Mouse (Mus musculus): ENCODE data around the gene Cldn15. TPM values are rescaled to one million over a fixed set of nuclear protein-coding genes. Genes with fewer than 3 reads are reported as not detected.

Cldn15 gene
- polyA plus RNA-seq (2015; fragmentation: Nextera tagmentation; extraction: Ambion mirVana) = 2.3 and 3.0 TPM in 2 replicates

- no peaks in the 10 kb centered on the region for H3K9me3 ChIP-seq (replicated peaks)
- 50% methylated on average over 6 of the region's 6 CpGs for WGBS (ENCODE audit: insufficient replicate concordance)
- peaks cover 54% of the 10 kb centered on the region for H3K4me1 ChIP-seq (replicated peaks)
- peak within 1 kb of the TSS; percentile 61 for H3K4me2 ChIP-seq
- H3K27ac ChIP-seq = peak within 1 kb of the TSS; percentile 94
- H3K27me3 ChIP-seq = no peaks in the 10 kb centered on the region
- H3K36me3 ChIP-seq = peaks cover 41% of the 10 kb centered on the region
- H3K9ac ChIP-seq = peak within 1 kb of the TSS; percentile 67
- DNase-seq (no peak), ATAC-seq (ENCODE audit: low read depth) (no peak)
- H3K4me3 ChIP-seq (replicated peaks) = peak within 1 kb of the TSS; percentile 21
These were observed at the start of gene Cldn15 for GRCm38 (mm10) chr5:136966331-136966730. TSS of gene Cldn15 (plus strand) at chr5:136966616.

- Histone ChIP-seq H3K4me3 (replicated peaks) (no peak overlapping the region), H3K27ac (no peak overlapping the region), H3K27me3 (no peaks in the 10 kb centered on the region), H3K9me3 (replicated peaks) (no peaks in the 10 kb centered on the region), H3K36me3 (no peaks in the 10 kb centered on the region), H3K4me2 (no peak overlapping the region), H3K4me1 (replicated peaks) (peaks cover 20% of the 10 kb centered on the region), H3K9ac (no peak overlapping the region)
- no peak for ATAC-seq (ENCODE audit: low read depth)
- DNase-seq = no peak
- WGBS (ENCODE audit: insufficient replicate concordance) = 86% methylated on average over 8 of the region's 8 CpGs
These were observed 48.7 kb upstream of the Cldn15 start for GRCm38 (mm10) chr5:136917613-136918242.

GRCm38 (mm10) chr5:136918655-136919472, 47.6 kb upstream of the Cldn15 start:
- peaks cover 24% of the 10 kb centered on the region for H3K4me1 ChIP-seq (replicated peaks)
- 3% methylated on average over 38 of the region's 38 CpGs for WGBS (ENCODE audit: insufficient replicate concordance)
- DNase-seq (peak; percentile 71), ATAC-seq (ENCODE audit: low read depth) (peak; percentile 89)
- H3K27ac ChIP-seq = peak overlapping the region; percentile 47; the same call in 1 of the 2 replicates
- H3K27me3 ChIP-seq = no peaks in the 10 kb centered on the region
- H3K4me3 ChIP-seq (replicated peaks) = peak overlapping the region; percentile 66
- H3K36me3 ChIP-seq = no peaks in the 10 kb centered on the region
- H3K9me3 ChIP-seq (replicated peaks) = no peaks in the 10 kb centered on the region
- peak overlapping the region; percentile 87 for H3K4me2 ChIP-seq
- peak overlapping the region; percentile 73 for H3K9ac ChIP-seq

- H3K9me3 ChIP-seq (replicated peaks) = no peaks in the 10 kb centered on the region
- H3K4me1 ChIP-seq (replicated peaks) = peaks cover 24% of the 10 kb centered on the region
- ATAC-seq (ENCODE audit: low read depth) (no peak), DNase-seq (no peak)
- 18% methylated on average over 17 of the region's 18 CpGs for WGBS (ENCODE audit: insufficient replicate concordance)
- H3K4me2 ChIP-seq = peak overlapping the region; percentile 87
- peak overlapping the region; percentile 66 for H3K4me3 ChIP-seq (replicated peaks)
- H3K27me3 ChIP-seq = no peaks in the 10 kb centered on the region
- H3K36me3 ChIP-seq = no peaks in the 10 kb centered on the region; the same call in 1 of the 2 replicates
- H3K27ac ChIP-seq = peak overlapping the region; percentile 47; the same call in 1 of the 2 replicates
- peak overlapping the region; percentile 73 for H3K9ac ChIP-seq
These were observed 46.7 kb upstream of the Cldn15 start for GRCm38 (mm10) chr5:136919546-136920301.

- H3K4me2 ChIP-seq = no peak overlapping the region
- no peak overlapping the region for H3K9ac ChIP-seq
- 70% methylated on average over 9 of the region's 9 CpGs for WGBS (ENCODE audit: insufficient replicate concordance)
- no peak overlapping the region for H3K4me3 ChIP-seq (replicated peaks)
- no peaks in the 10 kb centered on the region for H3K9me3 ChIP-seq (replicated peaks)
- H3K4me1 ChIP-seq (replicated peaks) = peaks cover 24% of the 10 kb centered on the region
- H3K27me3 ChIP-seq = no peaks in the 10 kb centered on the region
- DNase-seq (no peak), ATAC-seq (ENCODE audit: low read depth) (no peak)
- H3K36me3 ChIP-seq = peaks cover 5% of the 10 kb centered on the region; the same call in 1 of the 2 replicates
- no peak overlapping the region for H3K27ac ChIP-seq
These were observed 43.6 kb upstream of the Cldn15 start for GRCm38 (mm10) chr5:136922830-136923229.

- no peak overlapping the region for H3K9ac ChIP-seq
- ATAC-seq (ENCODE audit: low read depth) (no peak), DNase-seq (no peak)
- H3K4me3 ChIP-seq (replicated peaks) = no peak overlapping the region
- no peak overlapping the region for H3K27ac ChIP-seq
- 57% methylated on average over 7 of the region's 7 CpGs for WGBS (ENCODE audit: insufficient replicate concordance)
- no peaks in the 10 kb centered on the region for H3K27me3 ChIP-seq
- no peak overlapping the region for H3K4me2 ChIP-seq
- peaks cover 5% of the 10 kb centered on the region; the same call in 1 of the 2 replicates for H3K36me3 ChIP-seq
- H3K9me3 ChIP-seq (replicated peaks) = no peaks in the 10 kb centered on the region
- peaks cover 24% of the 10 kb centered on the region for H3K4me1 ChIP-seq (replicated peaks)
These were observed 42.5 kb upstream of the Cldn15 start for GRCm38 (mm10) chr5:136923751-136924478.

GRCm38 (mm10) chr5:136929073-136929472, 37.3 kb upstream of the Cldn15 start:
- WGBS (ENCODE audit: insufficient replicate concordance) = 17% methylated on average over 4 of the region's 4 CpGs
- Histone ChIP-seq H3K27me3 (no peaks in the 10 kb centered on the region), H3K4me3 (replicated peaks) (no peak overlapping the region), H3K4me1 (replicated peaks) (0 out of 2 replicates have a peak, but pooled peaks cover 3% of the 10 kb centered on the region), H3K36me3 (peaks cover 5% of the 10 kb centered on the region; the same call in 1 of the 2 replicates), H3K9ac (no peak overlapping the region), H3K4me2 (no peak overlapping the region), H3K9me3 (replicated peaks) (no peaks in the 10 kb centered on the region), H3K27ac (no peak overlapping the region)
- ATAC-seq (ENCODE audit: low read depth) (peak; percentile 61), DNase-seq (peak; percentile 65)

- no peak overlapping the region for H3K9ac ChIP-seq
- no peaks in the 10 kb centered on the region for H3K27me3 ChIP-seq
- no peaks in the 10 kb centered on the region for H3K36me3 ChIP-seq
- H3K27ac ChIP-seq = no peak overlapping the region
- no peak overlapping the region for H3K4me2 ChIP-seq
- no peak overlapping the region for H3K4me3 ChIP-seq (replicated peaks)
- 0 out of 2 replicates have a peak, but pooled peaks cover 3% of the 10 kb centered on the region for H3K4me1 ChIP-seq (replicated peaks)
- DNase-seq (no peak), ATAC-seq (ENCODE audit: low read depth) (no peak)
- no peaks in the 10 kb centered on the region for H3K9me3 ChIP-seq (replicated peaks)
- WGBS (ENCODE audit: insufficient replicate concordance) = 81% methylated on average over 14 of the region's 14 CpGs
These were observed 34.5 kb upstream of the Cldn15 start for GRCm38 (mm10) chr5:136931896-136932295.

GRCm38 (mm10) chr5:136932956-136933355, 33.5 kb upstream of the Cldn15 start:
- Histone ChIP-seq H3K27ac (no peak overlapping the region), H3K4me1 (replicated peaks) (0 out of 2 replicates have a peak, but pooled peaks cover 3% of the 10 kb centered on the region), H3K4me3 (replicated peaks) (no peak overlapping the region), H3K9me3 (replicated peaks) (no peaks in the 10 kb centered on the region), H3K36me3 (no peaks in the 10 kb centered on the region), H3K27me3 (no peaks in the 10 kb centered on the region), H3K4me2 (no peak overlapping the region), H3K9ac (no peak overlapping the region)
- ATAC-seq (ENCODE audit: low read depth) = no peak
- 69% methylated on average over 5 of the region's 5 CpGs for WGBS (ENCODE audit: insufficient replicate concordance)
- no peak for DNase-seq

- Histone ChIP-seq H3K4me2 (no peak overlapping the region), H3K36me3 (no peaks in the 10 kb centered on the region), H3K27ac (no peak overlapping the region), H3K9me3 (replicated peaks) (no peaks in the 10 kb centered on the region), H3K9ac (no peak overlapping the region), H3K27me3 (no peaks in the 10 kb centered on the region), H3K4me1 (replicated peaks) (0 out of 2 replicates have a peak, but pooled peaks cover 3% of the 10 kb centered on the region), H3K4me3 (replicated peaks) (no peak overlapping the region)
- ATAC-seq (ENCODE audit: low read depth) (no peak), DNase-seq (no peak)
- WGBS (ENCODE audit: insufficient replicate concordance) = 66% methylated on average over 6 of the region's 6 CpGs
These were observed 32.5 kb upstream of the Cldn15 start for GRCm38 (mm10) chr5:136933930-136934329.

All from liver, embryonic 13.5 days (tissue).